Mouse (Mus musculus) layer of hippocampus, adult 9-10 months (tissue): ENCODE measurements around the gene Ugt1a5.
"Not testable (repeated sequence)": the region's sequence is repeated elsewhere in the genome, so short reads cannot be mapped to it uniquely, and the experiment has no call there.

Experiments used
- DNase-seq: peaks from one replicate; pipeline ENCODE4 v3.0.0; 2022; ENCODE audit warnings: low spot score

Gene Ugt1a5

DNA sequence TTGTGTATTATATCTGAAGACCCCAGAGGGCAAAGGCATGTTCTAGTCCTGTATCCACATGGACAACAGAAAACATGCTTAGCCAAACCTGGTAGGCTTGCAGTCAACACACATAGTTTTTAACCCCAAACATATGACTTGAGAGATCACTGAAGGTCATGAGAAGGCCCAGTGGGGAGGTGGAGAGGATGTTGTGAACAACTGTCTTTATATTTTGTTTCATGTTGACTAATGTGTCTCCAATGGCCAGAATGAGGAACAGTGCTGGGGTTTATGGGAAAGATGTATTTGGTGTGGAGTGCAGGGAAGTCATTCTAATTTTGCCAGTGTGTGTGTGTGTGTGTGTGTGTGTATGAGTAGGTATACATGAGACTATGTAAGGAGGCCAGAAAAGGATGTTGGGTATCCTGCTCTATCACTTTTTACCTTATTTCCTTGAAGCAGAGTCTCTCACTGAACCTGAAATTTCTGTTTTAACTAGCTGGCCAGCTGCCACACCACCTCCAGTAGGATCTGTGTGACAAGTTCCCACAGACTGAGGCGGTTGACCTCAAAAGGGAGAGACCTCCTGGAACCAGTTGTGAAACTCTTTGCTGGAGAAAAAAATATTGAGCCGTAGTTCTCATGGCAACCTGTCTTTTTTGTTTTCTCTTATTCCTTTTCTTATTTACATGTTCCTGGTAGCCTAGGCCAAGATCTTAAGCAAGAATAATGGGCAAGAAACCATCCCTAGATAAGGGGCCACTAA lies 58.4 kb downstream of the Ugt1a5 start:
- no peak for DNase-seq

DNA sequence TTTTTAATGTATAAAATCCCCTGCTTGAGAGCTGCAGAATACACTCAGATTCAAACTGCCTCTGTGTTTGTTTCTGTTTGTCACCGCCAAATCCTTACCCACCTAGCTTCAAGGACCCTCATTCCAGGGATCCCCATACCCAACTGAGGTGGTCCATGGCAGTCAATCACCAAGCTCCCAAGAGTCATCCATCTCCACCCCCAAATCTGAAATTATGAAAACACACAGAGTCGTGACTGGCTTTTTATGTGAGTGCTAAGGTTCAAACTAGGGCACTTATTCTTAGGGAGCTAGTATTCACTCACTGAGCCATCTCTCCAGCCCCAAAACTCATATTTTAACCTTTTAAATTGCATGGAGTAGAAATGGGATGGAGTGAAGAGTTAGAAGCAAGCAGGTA lies 59.5 kb downstream of the Ugt1a5 start:
- DNase-seq: not testable (repeated sequence)

DNA sequence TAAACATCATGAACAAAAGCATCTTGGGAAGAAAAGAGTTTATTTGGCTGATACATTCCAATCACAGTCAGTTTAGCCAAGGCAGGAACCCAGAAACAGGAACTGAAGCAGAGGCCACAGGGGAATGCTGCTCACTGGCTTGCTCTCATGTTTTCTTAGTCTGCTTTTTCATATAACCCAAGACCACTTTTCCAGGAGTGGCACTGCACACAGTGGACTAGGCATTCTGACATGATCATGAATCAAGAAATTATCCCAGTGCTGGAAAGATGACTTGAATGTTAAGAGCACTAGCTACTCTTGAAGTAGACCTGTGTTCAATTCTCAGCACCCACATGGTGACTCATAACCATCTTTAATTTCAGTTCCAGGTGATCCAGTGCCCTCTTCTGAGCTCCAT lies 59.9 kb downstream of the Ugt1a5 start:
- no peak for DNase-seq

DNA sequence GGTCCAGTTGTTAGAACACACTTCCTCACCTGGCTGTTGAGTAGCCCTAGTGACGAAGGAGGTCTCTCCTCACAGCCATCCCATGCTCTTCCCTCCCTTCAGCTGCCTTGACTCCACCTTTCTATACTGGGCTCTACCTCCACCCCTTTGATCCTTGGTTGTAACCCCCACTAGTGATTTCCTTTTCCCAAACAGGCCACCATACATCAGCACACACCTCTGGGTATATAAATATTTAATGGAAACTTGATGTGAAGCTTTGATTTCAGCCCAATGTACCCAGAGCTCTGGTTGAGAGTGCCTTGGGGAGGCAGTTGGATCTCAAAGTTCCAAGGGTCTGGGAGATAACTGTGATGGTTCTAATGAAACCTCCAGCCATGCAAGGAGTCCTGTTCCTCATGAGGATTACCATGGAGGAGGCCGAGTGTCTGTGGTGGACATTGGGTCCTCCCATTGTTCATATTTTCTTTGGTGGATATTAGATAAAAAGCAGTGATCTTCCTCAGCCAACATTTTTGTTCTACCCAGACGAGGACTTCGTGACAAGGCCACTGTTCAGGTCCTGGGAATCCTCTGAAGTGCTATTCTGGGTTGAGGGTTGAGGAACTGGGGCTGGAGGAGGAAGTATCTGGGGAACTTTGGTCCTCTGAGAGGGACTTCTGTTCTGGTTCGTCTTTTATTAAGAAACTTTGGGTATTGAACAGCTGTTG lies 61.0 kb downstream of the Ugt1a5 start, which contains the start of gene Mroh2a:
Gene Mroh2a (plus strand): TSS at position 317 of the 710 bp plus-strand sequence.
- DNase-seq: no peak

DNA sequence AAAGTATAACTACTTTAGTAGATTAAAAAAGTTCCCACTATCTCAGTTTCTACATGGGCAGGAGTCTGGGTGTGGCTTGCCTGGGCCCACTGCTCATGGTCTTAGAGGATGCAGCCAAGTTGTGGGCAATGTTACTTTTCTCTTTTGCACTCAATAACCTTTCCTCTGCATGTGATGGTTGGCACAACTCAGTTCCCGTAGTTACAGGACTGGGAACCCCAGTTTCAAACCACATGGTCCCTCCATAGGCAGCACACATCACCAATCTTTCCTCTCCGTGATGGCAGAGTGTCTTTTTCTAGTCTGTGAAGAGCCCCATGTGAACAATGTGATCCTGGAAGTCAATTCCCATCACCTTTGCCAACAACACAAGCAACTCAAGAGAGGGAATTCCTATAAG lies 61.7 kb downstream of the Ugt1a5 start:
- DNase-seq: no peak

DNA sequence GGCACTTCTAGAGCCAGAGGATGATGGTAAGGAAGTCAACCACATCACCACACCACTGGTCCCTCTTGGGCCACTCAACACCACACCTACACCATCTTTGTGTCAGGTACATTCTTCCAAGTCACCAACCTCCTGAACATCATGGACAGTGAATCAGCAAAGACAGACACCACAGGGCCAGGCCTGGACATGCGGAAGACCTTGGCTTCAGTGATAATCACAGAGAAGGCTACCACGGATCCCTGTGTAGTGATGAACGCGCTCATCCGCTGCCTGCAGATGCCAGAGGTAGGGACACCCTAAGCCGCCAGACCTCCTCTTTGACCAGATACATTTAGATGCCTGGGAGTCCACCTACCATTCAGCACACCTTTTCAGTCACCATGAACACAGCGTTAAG lies 62.3 kb downstream of the Ugt1a5 start:
- no peak for DNase-seq

DNA sequence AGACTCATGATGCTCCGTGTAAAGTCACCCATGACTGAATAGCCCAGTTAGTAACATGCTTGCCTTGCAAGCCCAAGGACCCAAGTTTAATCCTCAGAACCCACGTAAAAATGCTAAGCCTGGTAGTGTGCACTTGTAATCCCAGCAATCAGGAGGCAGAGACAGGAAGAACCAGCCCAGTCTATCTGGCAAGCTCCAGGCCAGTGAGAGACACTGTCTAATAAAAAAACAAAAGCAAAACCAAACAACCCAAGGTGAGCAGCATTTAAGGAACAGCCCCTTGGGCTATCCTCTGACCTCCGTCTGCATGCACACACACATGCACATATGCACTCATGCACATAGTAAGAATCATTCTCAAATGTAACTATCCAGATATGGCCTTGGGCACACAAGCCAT lies 63.8 kb downstream of the Ugt1a5 start:
- DNase-seq: no peak

DNA sequence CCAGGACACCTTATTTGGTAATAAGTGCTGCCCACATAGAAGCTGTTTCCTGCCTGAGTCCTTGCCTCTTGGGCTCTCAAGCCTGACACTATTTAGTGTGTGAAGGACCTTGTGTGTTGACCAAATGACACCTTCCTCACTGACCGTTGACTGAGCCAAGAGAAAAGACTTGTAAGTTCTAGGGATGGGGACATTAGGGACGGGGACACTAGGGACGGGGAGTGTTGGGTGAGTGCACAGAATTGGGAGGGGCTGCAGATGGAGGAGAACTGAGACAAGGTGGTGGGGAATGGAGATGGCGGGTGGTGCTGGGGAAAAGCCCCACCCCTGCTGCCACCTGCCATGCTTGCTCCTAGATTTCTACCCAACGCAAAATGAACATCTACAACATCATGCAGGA lies 64.2 kb downstream of the Ugt1a5 start:
- DNase-seq: no peak

DNA sequence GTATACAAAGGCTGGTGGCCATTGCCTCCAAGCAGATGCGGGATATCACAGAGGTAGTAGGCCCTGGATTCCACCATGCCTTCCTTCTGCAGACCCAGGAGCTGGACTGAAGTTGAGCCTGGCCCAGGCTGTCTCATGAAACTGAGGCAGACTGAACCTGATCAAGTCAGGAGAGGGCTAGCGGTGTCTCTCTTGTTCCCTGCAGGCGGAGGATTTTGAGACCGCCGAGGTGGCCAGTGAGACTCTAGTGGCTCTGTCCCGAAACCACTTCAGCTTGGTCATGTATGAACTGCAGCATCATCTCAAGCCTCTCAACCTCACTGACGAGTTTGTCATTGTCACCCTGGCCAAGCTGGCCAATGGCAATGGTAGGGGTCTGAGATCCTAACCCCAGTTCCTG lies 64.6 kb downstream of the Ugt1a5 start:
- DNase-seq: no peak

DNA sequence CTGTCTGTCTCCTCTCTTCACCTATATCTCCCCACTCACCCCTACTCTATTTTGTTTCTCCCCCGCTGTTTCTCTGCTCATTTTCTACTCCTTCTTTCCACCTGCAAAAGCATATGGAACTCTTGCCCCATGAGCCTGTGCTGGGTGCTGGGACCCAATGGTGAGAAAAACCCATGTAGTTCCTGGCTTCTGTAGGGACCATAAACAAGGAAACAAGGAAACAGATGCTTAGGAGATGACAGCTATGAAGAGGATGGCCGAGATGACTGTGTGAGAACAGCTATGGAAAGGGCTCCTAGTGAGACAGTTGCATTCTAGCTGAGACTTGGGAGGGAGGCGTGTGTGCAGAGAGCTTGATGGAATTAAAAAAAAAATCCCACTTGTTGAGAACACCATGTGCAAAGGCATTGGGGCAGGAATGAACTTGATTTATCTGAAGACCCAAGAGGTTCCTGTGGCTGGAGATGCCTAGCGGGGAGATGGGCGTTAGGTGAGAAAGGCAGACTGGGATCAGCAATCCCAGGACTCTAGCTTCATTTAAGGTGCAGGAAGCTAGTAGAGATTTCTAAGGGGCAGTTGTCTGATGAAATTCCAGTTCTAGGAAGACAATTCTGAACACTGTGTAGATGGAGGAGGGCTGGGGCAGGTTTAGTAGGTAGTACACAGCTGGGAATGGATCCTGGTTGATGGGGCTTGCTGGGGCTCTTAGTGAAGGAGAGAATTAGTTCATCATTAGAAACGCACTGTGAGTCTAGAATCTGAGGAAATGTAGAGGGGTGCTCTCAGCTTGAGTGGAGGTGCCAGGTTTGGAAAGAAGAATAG lies 65.4 kb downstream of the Ugt1a5 start:
- DNase-seq: no peak

DNA sequence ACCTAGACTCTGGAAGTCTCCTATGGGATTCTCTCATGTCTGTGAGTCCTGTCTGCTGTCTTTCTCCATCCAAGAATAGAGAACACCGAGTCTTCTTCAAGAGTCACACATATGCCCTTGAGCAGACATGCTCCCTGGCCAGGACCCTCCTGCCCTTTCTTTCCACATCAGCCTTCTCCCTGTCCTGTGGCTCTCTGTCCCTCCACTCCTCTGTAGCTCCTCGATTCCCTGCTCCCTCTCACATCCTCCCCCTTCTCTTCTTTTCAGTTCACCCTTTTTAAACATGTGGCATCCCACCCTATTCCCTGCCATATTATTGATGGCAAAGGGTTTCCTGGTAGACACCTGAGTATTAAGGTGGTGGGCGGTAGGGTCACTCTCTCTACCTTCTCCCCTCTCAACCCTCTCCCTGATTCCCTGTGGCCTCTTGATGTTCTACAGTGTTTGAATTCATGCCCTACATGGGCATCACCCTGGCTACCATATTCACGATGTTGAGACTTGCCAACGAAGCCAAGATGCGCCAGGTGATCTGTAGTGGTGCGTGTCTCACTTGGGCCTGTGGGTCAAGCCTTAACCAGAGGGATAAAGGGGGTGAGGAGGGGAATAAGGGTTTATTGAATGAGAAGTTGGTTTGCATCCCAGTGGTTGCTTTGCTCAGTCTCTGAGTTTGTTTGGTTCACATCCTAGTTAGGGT lies 66.1 kb downstream of the Ugt1a5 start:
- DNase-seq: no peak

DNA sequence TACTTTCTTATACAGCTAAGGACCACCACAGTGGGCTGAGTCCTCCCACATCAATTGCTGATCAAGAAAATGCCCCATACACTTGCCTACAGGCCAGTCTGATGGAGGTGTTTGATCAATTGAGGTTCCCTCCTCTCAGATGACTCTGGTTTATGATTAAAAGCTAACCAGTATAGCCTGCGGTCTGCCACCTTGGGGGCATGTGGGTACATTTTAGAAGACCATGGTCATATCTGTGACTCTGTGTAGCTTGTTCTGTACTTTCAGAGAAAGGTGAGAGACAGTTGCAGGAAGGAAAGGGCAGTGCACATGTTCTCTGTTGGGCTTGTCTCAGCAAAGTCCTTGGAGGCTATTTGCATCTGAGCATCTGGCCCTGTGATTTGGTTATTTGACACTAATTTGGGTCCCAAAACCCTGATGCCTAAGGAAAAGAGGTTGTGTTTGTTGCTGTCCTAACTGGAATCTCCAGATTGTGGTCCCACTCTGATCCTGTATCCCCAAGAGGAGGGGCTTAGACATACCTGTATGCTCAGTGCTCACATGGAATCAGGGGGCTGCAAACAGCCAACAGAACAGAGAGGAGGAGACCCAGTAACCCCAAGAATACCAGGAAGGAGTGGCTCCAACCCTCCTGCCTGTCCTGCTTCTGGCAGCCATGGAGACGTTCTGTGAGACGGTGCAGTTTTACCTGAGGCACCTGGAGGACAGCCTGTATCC lies 67.0 kb downstream of the Ugt1a5 start:
- DNase-seq: no peak

DNA sequence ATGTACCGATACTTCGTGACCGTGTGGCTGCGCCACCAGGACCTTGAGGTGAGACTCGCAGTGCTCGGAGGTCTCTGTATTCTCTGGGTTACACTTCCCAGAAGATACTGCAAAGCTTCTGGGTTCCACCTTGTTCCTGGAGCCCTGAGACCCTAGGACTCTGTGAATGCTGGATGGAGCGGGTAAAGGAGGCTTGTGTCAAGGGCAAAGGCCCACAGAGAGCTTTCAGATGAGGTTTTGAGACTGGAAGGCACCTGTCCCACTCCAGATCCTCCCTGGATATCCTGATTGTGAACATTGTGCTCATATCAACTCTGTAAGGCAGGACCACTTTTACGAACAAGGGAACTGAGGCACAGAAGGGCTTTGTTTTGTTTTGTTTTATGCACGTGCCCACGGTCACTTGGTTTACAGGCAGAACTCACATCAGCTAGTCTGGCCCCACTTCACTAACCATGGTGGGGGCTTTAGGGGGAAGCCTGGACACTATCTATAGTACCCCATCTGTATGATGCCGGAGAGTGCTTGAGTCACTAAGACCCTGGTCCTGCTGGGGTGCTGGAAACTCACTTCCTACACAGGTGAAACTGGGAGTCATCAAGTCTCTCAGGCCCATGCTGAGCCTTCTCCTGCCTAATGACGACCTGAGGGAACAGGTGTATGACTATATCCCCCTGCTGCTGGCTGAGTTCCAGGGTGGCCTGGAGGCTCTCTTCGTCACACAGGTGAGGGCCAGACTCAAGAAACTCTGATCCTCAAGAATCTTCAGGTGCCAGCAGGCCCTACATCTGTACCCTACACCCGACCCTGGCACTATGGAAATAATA lies 67.8 kb downstream of the Ugt1a5 start:
- no peak for DNase-seq

DNA sequence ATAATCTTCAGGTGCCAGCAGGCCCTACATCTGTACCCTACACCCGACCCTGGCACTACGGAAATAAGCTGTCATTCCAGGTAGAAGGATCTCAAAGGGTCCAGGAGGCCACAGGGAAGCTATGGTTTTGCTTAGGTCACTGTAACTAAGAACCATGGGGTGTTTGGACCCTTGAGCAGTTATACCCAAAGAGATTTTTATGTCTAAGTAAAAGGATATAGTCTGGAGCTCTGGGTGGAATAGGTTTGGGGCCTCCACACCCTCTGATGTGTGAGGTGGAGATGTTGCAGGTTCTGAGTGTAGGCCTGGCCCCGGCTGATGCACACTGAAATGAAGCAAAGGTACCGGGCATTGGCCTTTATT lies 68.4 kb downstream of the Ugt1a5 start:
- DNase-seq: no peak

DNA sequence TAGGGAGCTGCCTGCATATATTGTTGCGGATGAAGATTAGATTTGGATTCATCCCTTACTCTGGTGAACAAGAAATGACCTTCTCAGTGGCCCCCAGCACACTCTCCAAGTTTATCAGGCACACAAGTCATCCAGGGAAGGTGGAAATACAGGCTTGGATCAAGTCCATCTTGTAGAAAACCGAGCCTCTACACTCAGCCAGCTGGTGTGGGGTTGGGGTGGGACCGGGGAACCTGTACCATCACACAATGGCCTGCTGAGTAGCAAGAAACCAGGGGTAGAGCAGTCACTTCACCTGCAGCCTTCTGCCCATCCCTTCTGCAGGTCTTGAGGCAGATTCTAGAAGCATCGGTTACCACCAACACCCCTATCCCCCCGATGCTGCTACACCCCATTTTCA lies 68.8 kb downstream of the Ugt1a5 start:
- DNase-seq: no peak

DNA sequence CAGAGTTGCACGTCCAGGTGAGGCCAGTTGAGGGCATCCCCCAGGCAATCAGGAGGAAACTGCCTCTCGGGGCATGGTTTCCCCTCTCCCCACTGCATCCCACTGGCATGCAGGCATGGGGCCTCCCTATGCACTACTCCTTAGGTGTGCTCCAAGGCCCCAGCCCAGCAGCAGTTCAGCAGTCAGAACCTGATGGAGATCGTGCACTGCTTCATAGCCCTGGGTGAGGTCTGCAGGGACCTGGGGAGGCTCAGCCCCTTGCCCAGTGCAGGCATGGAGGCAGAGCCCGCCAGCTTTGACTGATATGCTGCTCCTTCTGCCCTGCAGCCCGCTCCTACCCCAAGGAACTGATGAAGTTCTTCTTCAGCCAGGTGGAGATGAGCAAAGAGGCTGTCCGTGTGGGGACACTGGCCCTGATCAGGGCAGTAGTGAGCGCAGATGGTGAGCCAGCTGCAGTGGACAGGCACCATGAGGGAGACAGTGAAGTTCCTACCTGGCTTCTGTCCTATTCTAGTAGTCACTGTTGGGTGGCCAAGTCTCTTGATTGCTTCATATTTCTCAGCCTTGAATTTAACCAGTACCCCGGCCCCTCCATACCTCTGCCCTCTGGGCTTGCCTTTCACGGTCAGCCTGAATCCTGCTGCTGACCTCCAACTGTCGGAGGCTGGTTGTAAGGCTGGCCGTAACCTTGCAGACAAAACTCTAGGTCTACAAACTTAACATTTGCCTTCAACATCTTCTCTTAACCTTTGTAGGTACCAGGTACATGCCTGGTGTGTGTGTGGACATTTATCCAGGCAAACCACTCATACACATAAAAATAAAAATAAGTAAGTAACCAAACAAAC lies 69.5 kb downstream of the Ugt1a5 start:
- DNase-seq: no peak

DNA sequence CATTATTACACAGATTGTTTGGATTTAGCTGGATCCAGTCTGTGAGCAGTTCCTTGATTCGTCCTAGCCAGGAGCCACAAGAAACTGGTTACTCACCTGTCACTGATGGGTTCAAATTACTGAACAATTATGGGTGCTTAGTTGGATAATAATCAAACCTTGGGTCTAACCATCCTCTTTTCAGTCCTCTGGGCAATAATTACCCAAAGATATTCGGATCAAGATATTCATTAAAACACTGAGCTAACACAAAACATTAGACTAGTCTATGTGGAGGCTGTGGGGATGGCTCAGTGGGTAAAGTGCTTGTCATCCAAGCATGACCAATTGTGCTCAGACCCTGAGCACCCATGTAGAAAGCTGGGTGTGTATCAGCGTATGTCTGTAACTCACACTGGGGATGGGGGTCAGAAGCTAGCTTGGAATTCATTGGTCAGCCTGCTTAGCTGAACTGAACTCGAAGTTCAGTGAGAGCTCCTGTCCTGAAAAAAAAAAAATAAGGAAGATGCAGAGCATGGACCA lies 70.1 kb downstream of the Ugt1a5 start:
- DNase-seq: no peak

DNA sequence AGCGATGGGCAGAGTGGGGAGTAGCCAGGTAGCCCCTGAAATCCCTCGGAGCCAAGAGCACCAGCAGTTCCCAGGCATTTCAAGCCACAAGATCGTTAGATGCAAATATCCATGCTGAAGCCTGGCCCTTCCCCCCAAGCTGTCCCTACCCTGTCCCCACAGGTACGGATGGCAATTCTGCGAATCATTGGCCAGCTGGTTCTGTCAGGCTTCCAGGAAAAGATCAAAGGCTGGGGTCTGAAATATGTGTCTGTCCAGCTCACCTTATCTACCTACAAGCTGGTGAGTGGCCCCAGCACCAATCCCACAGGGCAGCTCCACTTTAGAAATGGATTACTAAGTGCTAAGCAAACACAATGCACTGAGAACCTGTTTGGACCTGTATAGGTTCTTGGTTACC lies 71.5 kb downstream of the Ugt1a5 start:
- no peak for DNase-seq

DNA sequence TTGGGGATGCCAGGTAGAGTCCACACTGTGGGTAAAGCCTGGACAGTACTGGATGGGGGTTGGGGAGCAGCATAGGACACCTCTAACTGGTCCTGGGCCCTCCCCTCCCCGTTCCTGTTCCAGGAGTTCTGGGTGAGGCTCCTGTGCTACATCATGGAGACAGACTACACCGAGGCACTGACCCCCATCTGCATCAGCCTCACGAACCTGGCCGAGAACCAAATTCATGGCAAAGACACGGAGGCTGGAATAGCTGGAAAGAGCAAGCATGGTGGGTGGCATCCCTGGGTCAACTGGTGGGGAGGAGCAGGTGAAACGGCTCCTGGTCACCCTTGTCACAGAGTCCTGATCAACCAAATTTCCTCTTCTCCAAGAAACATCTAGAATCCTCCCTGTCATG lies 73.0 kb downstream of the Ugt1a5 start:
- no peak for DNase-seq

DNA sequence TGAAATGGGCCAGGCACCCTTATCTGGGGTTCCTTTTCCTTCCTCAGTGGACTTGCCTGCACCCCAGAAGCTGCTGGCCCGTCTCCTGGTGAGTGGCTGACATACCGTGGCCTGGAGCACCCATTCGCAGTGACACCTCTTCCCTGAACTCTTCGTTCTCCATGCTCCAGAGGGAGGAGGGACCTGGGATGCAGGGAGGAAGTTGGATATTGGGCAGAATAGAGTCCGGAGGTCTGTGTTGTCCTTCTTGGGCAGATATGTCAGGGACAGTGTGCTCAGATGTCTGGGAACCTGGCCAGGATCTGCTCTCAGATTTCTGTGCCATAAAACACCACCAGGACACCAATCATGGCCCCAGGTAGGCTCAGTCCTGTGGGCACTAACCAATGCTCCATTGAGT lies 74.3 kb downstream of the Ugt1a5 start:
- no peak for DNase-seq
